Mouse (Mus musculus): ENCODE results near the gene Styk1.

DNA sequence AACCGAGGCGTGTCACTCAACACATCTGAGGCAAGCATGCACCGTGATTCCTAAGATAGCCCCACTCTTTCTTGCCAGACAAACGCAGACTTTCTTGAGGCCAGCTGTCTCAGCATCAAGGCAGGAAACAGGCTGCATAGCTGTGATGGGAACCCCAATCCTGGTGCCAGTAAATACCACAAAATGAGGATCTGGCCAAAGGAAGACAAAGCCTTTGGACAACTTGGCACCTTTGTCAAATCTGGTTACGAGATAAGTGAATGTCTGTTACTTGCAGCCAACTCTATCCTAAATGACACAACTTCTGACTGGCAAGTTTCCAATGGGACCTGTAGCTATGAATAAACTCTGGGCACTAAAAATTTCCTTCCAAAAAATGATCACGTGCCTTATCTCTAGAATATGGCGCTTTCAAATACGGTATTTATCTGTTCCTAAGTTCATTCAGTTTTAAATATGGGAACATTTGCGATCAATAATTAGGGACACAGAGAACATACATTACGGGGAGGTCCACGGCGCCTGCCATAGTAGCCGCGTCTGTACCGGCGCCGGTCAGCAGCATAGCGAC lies 25.5 kb upstream of the Styk1 start:
- no peak for TF ChIP-seq CTCF (IDR thresholded peaks at IDR 0.05; ENCODE audit: borderline replicate concordance, control insufficient read depth, extremely low read depth, insufficient read depth, low read length, poor library complexity)
- no peak for TF ChIP-seq POLR2A (IDR thresholded peaks at IDR 0.05; ENCODE audit: control insufficient read depth, extremely low read depth, insufficient read depth, low read length, poor library complexity)

Measured in thymus, adult 2 months (tissue).